Mouse (Mus musculus): ENCODE results near the gene Syt17.
A peak's percentile ranks its signal among the peaks of the same experiment; 100 is the strongest.
"Not testable (repeated sequence)": the region's sequence is repeated elsewhere in the genome, so short reads cannot be mapped to it uniquely, and the experiment has no call there.

The Syt17 gene

DNA sequence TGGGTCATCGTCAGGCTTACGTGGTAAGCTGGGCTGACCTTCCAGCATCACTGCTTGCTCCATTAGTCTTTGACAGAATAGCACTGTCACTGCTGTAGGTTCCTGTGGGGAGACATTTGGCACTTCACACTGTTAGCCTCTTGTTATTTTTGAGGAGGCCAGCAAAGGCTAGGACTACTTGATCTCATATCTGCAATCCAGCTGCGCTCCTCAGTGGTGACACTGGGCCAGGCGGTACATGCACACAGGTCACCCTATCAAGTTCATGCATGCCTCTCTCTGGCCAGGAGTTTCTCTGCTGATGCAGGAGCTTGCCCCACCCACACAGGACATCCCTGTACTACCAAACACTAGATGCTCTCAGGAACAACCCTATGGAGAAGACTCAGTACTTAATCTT, 71.4 kb downstream of the Syt17 start:
- DNase-seq (ENCODE audit: low spot score): no peak

DNA sequence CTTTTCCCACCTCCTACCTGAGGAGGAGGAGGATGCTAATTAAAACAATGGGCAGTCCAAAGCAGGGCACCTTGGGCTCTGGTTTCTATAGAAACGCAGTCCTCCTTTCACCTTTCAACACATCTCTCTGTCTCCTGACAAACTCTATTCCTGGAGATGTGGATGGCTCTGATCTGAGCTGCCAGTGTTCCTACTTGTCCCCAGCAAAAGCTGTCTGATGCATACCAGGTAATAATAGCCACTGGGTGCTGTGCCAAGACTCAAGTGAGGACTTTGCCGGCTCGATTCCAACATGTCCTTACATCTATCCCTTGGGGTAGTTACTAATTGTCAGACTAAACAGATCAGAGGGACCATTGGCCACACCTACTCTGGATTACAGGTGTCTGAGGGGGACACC, 72.7 kb downstream of the Syt17 start:
- no peak for DNase-seq (ENCODE audit: low spot score)

DNA sequence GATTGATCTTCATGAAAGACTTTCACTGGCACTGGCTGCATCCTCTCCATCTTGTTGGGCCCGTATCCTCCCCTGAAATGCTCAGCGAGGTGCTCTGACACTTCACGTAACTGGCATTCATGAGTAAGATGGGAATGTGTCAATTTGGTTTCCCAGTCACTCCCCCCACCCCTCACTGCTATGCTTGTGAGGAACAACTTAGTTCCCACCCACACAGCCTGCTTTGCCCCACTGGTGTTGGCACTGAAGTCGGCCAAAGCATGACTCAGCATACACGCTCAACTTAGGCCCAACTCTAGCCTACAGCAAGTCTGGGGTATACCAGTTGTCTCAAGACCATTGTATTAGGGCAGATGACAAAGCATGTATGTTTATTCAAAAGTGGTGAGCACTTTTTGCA, 76.7 kb downstream of the Syt17 start:
- DNase-seq (ENCODE audit: low spot score): no peak

DNA sequence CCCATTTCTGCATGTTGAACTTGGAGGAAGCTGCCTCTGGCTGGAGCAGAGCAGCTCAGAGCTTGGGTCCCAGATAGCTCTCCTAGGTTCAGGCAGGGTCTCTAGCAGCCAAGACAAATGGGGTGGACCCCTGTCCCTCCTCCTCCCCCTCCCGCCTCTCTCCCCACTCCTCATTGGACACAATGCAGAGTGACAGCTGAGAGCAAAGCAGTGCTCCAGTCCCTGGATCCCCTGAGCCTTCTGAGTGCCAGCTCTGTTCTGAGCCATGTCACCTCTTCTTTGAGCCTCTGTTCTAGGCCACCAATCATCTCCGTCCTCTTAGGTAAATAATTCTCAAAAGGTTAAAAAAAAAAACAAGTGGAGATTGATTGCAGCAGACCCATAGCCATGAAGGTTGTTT, 78.3 kb downstream of the Syt17 start:
- no peak for DNase-seq (ENCODE audit: low spot score)

DNA sequence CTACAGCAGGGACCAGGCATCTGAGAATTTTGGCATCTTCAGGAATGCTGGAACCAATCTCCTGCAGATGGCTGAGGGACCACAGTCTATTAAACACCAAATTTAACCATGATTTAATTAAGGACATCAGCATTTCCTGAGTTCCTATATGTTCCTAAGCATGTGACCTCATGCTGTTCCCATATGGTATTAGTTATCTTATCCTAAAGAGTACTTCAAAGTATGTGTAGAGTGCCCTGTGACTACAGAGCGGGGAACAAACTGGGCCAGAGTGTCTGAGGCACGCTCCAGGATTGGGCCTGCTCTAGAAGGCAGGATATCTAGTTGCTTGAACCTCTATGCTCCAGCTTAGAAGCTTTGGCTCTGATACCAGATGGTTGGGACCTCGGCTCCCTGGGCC, 82.1 kb downstream of the Syt17 start:
- no peak for DNase-seq (ENCODE audit: low spot score)

DNA sequence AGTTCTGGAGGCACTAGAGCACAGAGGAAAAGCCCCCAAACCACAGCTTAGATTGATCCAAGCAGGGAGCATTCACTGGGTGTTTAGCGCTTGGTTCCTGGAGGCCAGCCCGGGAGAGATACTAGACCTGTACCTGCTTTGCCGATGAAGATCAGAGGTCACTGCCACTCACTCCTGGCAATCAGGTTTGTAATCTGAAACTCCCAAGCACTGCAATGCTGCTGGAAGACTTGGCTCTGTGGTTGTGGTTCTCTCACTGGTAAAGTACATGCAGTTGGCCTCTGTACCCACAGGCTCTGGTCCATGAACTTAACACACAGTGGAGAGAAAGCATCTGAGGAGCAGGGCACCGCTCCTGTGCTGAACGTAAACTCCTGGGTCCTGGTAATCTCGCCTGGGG, 82.8 kb downstream of the Syt17 start:
- no peak for DNase-seq (ENCODE audit: low spot score)

DNA sequence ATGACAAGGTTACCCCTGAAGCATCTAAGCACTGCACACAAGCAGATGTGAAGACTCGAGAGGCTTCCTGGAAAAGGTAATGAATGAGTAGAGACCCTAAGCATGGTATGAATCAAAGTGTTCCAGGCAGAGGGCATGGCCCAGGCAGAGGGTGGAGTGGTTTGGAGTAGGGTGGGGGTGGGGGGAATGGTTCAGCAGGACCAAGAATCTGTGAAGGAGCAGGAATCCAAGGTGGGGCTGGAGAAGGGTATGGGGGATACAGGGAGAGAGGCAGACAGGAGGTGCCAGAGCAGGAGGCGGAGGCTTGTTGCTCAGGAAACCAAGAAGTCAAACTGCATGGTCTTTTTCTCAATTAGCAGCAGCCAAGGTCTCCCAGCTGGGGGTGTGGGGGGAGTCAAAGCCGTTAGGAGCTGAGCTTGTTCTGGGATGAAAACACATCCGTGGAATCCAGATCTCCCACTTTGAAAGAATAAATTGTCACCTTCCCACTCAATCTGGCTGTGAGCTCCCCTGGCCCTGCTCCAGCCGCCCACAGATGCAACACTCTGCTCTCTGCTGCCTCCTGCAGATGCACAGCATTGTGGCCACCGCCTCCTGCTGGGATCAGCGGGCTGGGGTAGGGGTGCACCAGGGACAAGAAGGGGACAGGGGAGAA, 83.5 kb downstream of the Syt17 start:
- peak; percentile 82 for DNase-seq (ENCODE audit: low spot score)

DNA sequence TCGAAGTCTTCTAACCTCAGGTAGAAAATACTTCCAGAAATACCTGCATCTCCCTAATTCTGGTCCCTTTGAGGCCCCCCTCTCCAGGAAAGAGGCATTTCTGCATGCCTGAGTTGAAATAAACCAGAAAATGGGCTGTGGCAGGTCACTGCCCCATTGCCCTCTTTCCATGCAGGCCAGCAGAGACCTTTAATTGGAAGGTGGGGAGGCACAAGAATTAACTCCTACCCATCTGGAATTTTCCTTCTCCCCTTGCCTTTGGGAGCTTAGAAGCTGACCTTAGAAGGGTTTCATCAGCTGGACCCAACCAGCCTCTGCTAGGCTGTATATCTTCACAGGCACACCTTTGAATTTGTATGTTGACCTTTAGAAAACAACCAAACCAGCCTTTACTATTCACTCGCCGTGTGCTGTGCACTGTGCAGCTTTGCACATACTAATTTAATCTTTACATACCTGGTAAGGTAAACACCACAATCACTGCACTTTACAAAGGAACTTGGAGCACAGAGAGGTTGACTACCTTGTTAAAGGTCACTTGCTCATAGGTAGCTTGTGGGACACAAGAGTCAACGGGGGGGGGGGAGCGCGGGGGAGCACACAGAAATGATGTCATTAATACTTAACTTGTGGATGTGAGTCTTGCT, 84.3 kb downstream of the Syt17 start:
- no peak for DNase-seq (ENCODE audit: low spot score)

DNA sequence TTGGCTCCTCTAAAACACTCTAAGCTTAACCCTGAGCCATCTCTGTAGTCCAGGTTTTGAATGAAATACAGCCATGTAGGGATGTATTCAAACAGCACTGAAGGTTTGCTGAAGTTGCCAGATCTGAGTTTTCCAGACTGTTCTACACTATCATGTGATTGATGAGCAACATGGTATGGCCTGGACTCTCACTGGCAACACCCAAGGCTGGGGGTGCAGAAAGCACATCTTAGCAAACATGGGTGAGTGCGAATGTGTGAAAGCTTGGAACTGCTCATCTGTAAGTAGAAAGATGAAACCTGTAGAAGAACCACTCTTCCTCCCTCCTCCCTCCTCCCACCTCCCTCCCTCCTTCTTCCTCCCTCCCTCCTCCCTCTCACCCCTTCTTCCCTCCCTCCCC, 85.1 kb downstream of the Syt17 start:
- DNase-seq (ENCODE audit: low spot score): no peak

DNA sequence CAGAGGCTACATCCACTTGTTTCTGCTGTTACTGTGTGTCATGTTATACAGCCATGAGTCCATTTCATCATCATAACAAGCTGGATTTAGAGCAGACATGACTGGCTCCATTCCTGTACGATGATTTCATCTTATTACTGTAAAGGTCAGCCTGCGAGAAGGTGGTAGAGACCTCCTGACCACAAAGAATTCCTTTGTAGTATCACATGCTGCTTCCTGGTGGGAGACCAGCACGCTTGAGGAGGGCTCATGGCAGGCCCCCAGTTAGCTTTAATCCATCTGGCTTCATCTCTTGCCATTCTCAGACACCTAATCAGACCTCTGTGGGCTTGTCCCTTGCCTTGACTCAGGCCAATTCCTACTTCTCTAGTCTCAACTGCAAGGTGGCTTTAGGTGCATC, 85.8 kb downstream of the Syt17 start:
- DNase-seq (ENCODE audit: low spot score): no peak

DNA sequence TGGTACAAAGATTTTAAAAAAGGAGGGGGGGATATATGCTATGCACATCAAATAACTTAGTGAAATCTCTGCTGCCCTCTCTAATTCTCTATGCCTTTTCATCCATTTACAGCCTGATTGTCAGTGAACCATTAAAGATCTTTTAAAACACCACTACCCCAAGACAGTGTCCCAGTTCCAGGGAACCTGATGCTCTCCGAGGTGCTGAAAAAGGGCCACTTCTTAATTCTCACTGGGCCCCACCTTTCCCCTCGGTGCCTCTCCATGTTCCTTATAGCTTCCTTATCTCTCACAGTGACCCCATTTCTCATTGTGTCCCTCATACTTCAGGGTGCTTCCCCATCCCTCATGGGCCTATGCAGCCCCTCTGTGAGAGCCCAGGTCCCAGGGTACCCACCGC, 89.0 kb downstream of the Syt17 start:
- no peak for DNase-seq (ENCODE audit: low spot score)

DNA sequence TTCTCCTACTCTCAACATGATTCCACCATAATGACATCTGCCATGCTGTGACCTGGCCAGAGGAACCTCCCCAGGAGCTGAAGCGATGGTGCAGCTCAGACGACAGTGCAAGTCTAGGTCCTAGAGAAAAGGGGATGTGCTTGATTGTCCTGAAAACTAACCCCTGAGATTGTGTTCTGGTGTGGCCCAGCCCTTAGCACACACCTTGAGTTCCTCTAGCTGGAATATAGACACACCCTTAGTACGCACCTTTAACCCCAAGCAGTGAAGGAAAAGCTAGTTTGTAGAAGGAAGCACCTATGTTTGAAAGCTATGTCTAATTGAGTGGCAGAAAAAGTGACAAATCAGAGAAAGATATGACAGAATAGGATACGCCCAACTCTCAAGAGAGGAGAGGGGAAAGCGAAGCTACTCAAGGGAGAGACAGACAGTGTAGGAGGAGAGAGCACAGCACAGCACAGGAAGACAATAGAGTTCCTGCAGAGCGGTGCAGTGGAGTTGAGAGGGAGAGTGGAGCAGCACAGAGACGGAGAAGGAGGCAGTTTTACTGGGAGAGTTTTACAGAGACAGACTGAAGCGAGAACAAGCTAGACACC, 91.5 kb downstream of the Syt17 start:
- not testable (repeated sequence) for DNase-seq (ENCODE audit: low spot score)

DNA sequence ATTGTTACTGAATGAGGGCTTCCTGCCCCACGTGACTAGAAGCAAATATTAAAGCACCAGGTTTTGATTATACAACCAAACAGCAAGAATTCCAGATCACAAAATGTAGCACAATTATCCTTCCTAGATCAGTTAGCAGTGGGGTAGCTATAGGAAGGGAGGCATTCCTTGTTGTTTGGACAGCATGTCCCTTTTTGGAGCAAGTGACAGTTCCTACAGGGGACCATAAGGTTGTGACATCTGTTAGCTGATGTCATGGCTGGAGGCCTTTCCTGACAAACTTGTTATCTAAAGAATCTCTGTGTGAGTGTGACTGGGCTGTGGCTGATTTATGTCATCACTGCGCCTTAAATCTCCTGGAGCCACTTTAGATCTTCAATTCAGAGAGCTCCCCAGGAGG, 97.2 kb downstream of the Syt17 start:
- DNase-seq (ENCODE audit: low spot score): no peak

DNA sequence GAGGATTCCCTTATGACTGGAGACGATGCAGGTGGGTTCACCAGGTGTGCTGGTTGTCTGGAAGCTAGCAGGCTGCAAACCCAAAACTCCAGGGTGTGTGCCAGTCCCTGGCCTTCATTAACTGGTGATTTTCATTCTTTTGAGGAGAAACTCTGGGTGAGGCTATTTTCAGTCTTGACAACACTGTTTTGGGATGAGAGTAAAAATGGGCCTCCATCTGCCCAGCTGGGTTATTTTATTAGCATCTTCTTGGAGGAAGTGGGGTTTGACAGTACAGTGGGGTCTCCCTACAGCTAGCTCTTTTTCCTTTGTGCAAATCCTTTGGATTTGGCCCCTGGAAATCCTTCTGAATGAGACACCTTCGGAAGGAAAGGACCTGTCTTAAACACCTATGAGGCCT, 101.1 kb downstream of the Syt17 start:
- no peak for DNase-seq (ENCODE audit: low spot score)

DNA sequence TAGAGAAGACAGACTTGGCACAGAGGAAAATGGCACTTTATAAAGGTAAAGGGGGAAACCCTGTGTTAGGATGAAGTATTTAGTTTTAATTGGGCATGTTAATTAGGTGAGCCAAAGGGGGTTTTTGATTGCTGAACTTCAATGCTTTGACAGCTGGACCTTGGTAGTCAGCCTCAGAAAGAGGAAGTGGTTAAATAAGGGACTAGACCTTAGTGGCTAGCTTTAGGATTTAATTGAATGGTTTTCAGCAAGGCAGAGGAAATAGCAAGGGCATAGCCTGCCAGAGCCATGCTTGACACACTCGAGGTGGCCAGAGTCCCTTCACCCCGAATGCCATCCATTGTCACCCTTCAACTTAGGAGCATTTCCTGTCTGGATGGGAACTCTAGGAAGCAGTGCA, 101.6 kb downstream of the Syt17 start:
- no peak for DNase-seq (ENCODE audit: low spot score)

DNA sequence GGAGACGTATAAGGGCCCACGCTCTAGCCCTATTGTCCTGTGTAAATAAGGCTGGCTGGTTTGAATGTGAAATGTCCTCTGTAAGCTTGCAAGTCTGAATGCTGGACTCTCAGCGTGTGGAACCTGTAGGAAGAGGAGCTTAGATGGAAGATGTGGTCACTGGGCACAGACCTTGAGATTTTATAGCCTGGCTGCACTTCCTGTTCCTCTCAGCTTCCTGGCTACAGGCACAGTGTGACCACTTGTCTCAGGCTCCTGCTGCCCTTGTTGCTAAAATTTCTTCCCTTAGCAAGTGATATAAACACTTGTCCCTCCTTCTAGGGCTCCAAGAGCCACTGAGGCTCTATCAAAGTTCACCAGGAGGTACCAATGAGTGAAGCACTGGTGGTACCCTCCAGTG, 102.6 kb downstream of the Syt17 start:
- no peak for DNase-seq (ENCODE audit: low spot score)

DNA sequence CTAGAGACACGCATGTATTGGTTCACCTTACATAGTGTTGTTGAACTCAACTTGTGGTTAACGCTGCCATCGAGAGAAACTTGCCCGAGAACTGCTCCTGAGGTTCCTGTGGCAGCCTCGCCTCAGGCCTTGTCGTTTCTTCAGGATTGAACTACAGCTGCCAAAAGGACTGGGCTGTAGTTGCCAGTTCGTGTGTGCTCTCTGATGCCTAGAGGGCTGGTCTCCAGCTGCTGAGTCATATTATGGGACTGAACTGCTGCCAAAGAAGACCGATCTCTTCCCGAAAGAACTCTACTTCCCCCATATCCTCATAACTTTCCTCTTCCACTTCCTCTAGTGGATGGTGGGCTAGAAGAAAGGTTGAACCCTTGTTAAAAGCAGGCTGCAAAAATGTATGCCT, 103.3 kb downstream of the Syt17 start:
- DNase-seq (ENCODE audit: low spot score): no peak
